Mouse (Mus musculus) G1E (cell line): ENCODE results near the gene Fbln7. TPM values are rescaled to one million over a fixed set of nuclear protein-coding genes. Genes with fewer than 3 reads are reported as not detected.

Experiments
- ATAC-seq: 2 replicates; pipeline ENCODE4 v1.8.0; 2016; ENCODE audit warnings: mild to moderate bottlenecking; ENCODE audit not compliant: insufficient number of reproducible peaks, poor library complexity, low FRiP score, severe bottlenecking; ENCODE audit errors: extremely low read depth
- DNase-seq: peaks from one replicate; pipeline ENCODE4 v3.0.0; 2012; ENCODE audit warnings: low spot score
- H3K27me3 ChIP-seq: 2 replicates; pipeline ENCODE4 v1.6.1; 2012; ENCODE audit warnings: mild to moderate bottlenecking, low read length, inconsistent platforms; ENCODE audit not compliant: insufficient read depth
- H3K36me3 ChIP-seq: replicated peaks from 2 replicates; pipeline ENCODE3; 2012; ENCODE audit warnings: mild to moderate bottlenecking, inconsistent platforms
- H3K4me1 ChIP-seq: 2 replicates; pipeline ENCODE4 v1.6.1; 2012; ENCODE audit warnings: low read depth, low read length, inconsistent platforms, mixed read lengths; ENCODE audit not compliant: insufficient read depth
- H3K4me3 ChIP-seq: 2 replicates; pipeline ENCODE4 v1.5.1; 2012; ENCODE audit warnings: low read depth, mild to moderate bottlenecking, inconsistent platforms, low read length, moderate library complexity, mixed read lengths
- H3K9me3 ChIP-seq: replicated peaks from 2 replicates; pipeline ENCODE4 v1.6.1; 2012; ENCODE audit warnings: inconsistent platforms
- CTCF ChIP-seq: IDR thresholded peaks from 2 replicates; pipeline ENCODE4 v1.5.1; 2012; ENCODE audit warnings: low read depth, low read length, inconsistent platforms, mixed read lengths
- GATA1 ChIP-seq: IDR thresholded peaks from 2 replicates; pipeline ENCODE4 v1.6.1; 2012; ENCODE audit warnings: borderline replicate concordance, low read length, inconsistent platforms, mixed read lengths
- GATA2 ChIP-seq: IDR thresholded peaks from 2 replicates; pipeline ENCODE4 v1.6.1; 2012; ENCODE audit warnings: low read depth, low read length, inconsistent platforms, borderline replicate concordance
- POLR2AphosphoS5 ChIP-seq: IDR thresholded peaks from 2 replicates; pipeline ENCODE4 v1.6.1; 2012; ENCODE audit warnings: low read depth, low read length, inconsistent platforms; ENCODE audit not compliant: insufficient replicate concordance
- TAL1 ChIP-seq: conservative IDR thresholded peaks from 2 replicates; pipeline ENCODE4 v1.6.1; 2012; ENCODE audit warnings: low read depth, low read length, inconsistent platforms, mixed read lengths
- polyA plus RNA-seq: library from polyadenylated mRNA; stranded (reverse); fragments of >175 nt; gene quantifications from 2 replicates; pipeline ENCODE4 v1.2.3, GENCODE M21; 2012
- total RNA-seq, 2 experiments: library from RNA; stranded (forward) in 1 of 2; stranded (reverse) in 1 of 2; fragments of 200-1000 nt in 1 of 2; fragments of >200 nt in 1 of 2; fragmentation: Nextera tagmentation in 1 of 2; gene quantifications; 2 replicates each; pipeline ENCODE4 v1.2.3; 2014 to 2017

Fbln7 gene
- total and polyA plus RNA-seq, 3 experiments = 0.33 TPM; not detected in 2

- H3K9me3 ChIP-seq = no peaks in the 10 kb centered on the region
- H3K4me1 ChIP-seq = no peaks in the 10 kb centered on the region
- H3K27me3 ChIP-seq = no peaks in the 10 kb centered on the region
- DNase-seq (no peak), ATAC-seq (no peak)
- H3K4me3 ChIP-seq = no peak overlapping the region
- no peak for TF ChIP-seq GATA1
- no peak for TF ChIP-seq POLR2AphosphoS5
- no peak for TF ChIP-seq GATA2
- no peak for TF ChIP-seq TAL1
- no peak for TF ChIP-seq CTCF
- H3K36me3 ChIP-seq = peaks cover 65% of the 10 kb centered on the region
Measured at GRCm38 (mm10) chr2:128838611-128839010, 24.2 kb upstream of the Fbln7 start.

GRCm38 (mm10) chr2:128839501-128839900, 23.3 kb upstream of the Fbln7 start:
- Histone ChIP-seq H3K9me3 (no peaks in the 10 kb centered on the region), H3K36me3 (peaks cover 61% of the 10 kb centered on the region), H3K4me3 (no peak overlapping the region), H3K27me3 (no peaks in the 10 kb centered on the region), H3K4me1 (no peaks in the 10 kb centered on the region)
- TF ChIP-seq GATA1 (no peak), GATA2 (no peak), TAL1 (no peak), POLR2AphosphoS5 (no peak), CTCF (no peak)
- ATAC-seq (no peak), DNase-seq (no peak)

GRCm38 (mm10) chr2:128842437-128842836, 20.3 kb upstream of the Fbln7 start:
- H3K27me3 ChIP-seq = no peaks in the 10 kb centered on the region
- DNase-seq (no peak), ATAC-seq (no peak)
- H3K4me1 ChIP-seq = no peaks in the 10 kb centered on the region
- TF ChIP-seq GATA1 (no peak), GATA2 (no peak), POLR2AphosphoS5 (no peak), CTCF (no peak), TAL1 (no peak)
- H3K4me3 ChIP-seq = no peak overlapping the region
- H3K9me3 ChIP-seq = no peaks in the 10 kb centered on the region
- H3K36me3 ChIP-seq = peaks cover 58% of the 10 kb centered on the region

GRCm38 (mm10) chr2:128850036-128850435, 12.7 kb upstream of the Fbln7 start:
- TF ChIP-seq GATA1 = no peak
- no peak for TF ChIP-seq TAL1
- no peak for TF ChIP-seq GATA2
- no peak for TF ChIP-seq POLR2AphosphoS5
- no peak for TF ChIP-seq CTCF
- Histone ChIP-seq H3K36me3 (peaks cover 69% of the 10 kb centered on the region), H3K9me3 (no peaks in the 10 kb centered on the region), H3K27me3 (no peaks in the 10 kb centered on the region), H3K4me3 (no peak overlapping the region), H3K4me1 (no peaks in the 10 kb centered on the region; the same call in 1 of the 2 replicates)
- DNase-seq (no peak), ATAC-seq (no peak)

GRCm38 (mm10) chr2:128856673-128857072, 6.1 kb upstream of the Fbln7 start:
- H3K9me3 ChIP-seq = no peaks in the 10 kb centered on the region
- H3K36me3 ChIP-seq = peaks cover 20% of the 10 kb centered on the region
- peaks cover 6% of the 10 kb centered on the region; the same call in 1 of the 2 replicates for H3K27me3 ChIP-seq
- no peak for TF ChIP-seq CTCF
- ATAC-seq (no peak), DNase-seq (no peak)
- H3K4me1 ChIP-seq = no peaks in the 10 kb centered on the region
- no peak overlapping the region for H3K4me3 ChIP-seq

- ATAC-seq (no peak), DNase-seq (no peak)
- Histone ChIP-seq H3K36me3 (peaks cover 4% of the 10 kb centered on the region), H3K4me1 (no peaks in the 10 kb centered on the region), H3K9me3 (no peaks in the 10 kb centered on the region), H3K27me3 (peaks cover 11% of the 10 kb centered on the region), H3K4me3 (no peak overlapping the region)
- TF ChIP-seq POLR2AphosphoS5 = no peak
- no peak for TF ChIP-seq GATA2
- no peak for TF ChIP-seq TAL1
- TF ChIP-seq CTCF = no peak
- no peak for TF ChIP-seq GATA1
Measured at GRCm38 (mm10) chr2:128858962-128859361, 3.8 kb upstream of the Fbln7 start.

- ATAC-seq (no peak), DNase-seq (no peak)
- TF ChIP-seq TAL1 (no peak), POLR2AphosphoS5 (no peak), CTCF (no peak), GATA2 (no peak), GATA1 (no peak)
- Histone ChIP-seq H3K4me1 (no peaks in the 10 kb centered on the region), H3K27me3 (peaks cover 11% of the 10 kb centered on the region), H3K36me3 (peaks cover under 1% of the 10 kb centered on the region), H3K9me3 (no peaks in the 10 kb centered on the region), H3K4me3 (no peak overlapping the region)
Measured at GRCm38 (mm10) chr2:128859861-128860260, 2.9 kb upstream of the Fbln7 start.
